Mouse (Mus musculus) hindbrain, embryonic 14.5 days (tissue): Measurements from ENCODE around the gene Ube2c. TPM values are rescaled to one million over a fixed set of nuclear protein-coding genes. Genes with fewer than 3 reads are reported as not detected.

ENCODE experiments used
- ATAC-seq: fragments of 200-750 bp; cut with Nextera tagmentation; 2 replicates; pipeline ENCODE4 v1.8.0; 2017; ENCODE audit warnings: moderate number of reproducible peaks, mild to moderate bottlenecking, moderate TSS enrichment, moderate library complexity; ENCODE audit not compliant: low FRiP score
- DNase-seq: peaks from one replicate; pipeline ENCODE4 v3.0.0-alpha.2; 2015; ENCODE audit warnings: low spot score
- H3K27ac ChIP-seq: fragments of 300-500 bp; sonication (generic); 2 replicates; pipeline ENCODE4 v1.5.1; 2014; ENCODE audit warnings: mild to moderate bottlenecking, moderate library complexity
- H3K27me3 ChIP-seq: fragments of 300-500 bp; sonication (generic); 2 replicates; pipeline ENCODE4 v1.6.1; 2014; ENCODE audit warnings: mild to moderate bottlenecking, low read length, mixed read lengths; ENCODE audit not compliant: control insufficient read depth, insufficient read depth
- H3K36me3 ChIP-seq: fragments of 300-500 bp; sonication (generic); replicated peaks from 2 replicates; pipeline ENCODE4 v1.6.1; 2014; ENCODE audit not compliant: control insufficient read depth, insufficient read depth
- H3K4me1 ChIP-seq: fragments of 300-500 bp; sonication (generic); replicated peaks from 2 replicates; pipeline ENCODE4 v1.6.1; 2014; ENCODE audit warnings: antibody characterized with exemption, low read length, mixed read lengths; ENCODE audit not compliant: control insufficient read depth, insufficient read depth
- H3K4me2 ChIP-seq: fragments of 300-500 bp; sonication (generic); replicated peaks from 2 replicates; pipeline ENCODE4 v1.6.1; 2014; ENCODE audit warnings: mild to moderate bottlenecking, moderate library complexity
- H3K4me3 ChIP-seq: fragments of 300-500 bp; sonication (generic); replicated peaks from 2 replicates; pipeline ENCODE4 v1.5.1; 2014; ENCODE audit warnings: mild to moderate bottlenecking, low read length
- H3K9ac ChIP-seq: fragments of 300-500 bp; sonication (generic); 2 replicates; pipeline ENCODE4 v1.6.1; 2014
- H3K9me3 ChIP-seq: fragments of 300-500 bp; sonication (generic); 2 replicates; pipeline ENCODE4 v1.6.1; 2016; ENCODE audit warnings: low read length; ENCODE audit not compliant: control insufficient read depth
- WGBS: fragments of 180-500 bp; shearing (Covaris S2); extraction: QIAGEN DNeasy Blood & Tissue Kit; methylation state at CpG from one replicate; pipeline ENCODE4 v1.1.7; 2014; 5-methylcytosine and 5-hydroxymethylcytosine counted together
- polyA plus RNA-seq: library from polyadenylated mRNA; unstranded; fragments of >200 nt; fragmentation: Nextera tagmentation; extraction: Ambion mirVana; gene quantifications from 2 replicates; pipeline ENCODE4 v1.2.1, GENCODE M21; 2014

The Ube2c gene
- polyA plus RNA-seq, 1 experiment from 2014 or later = 59.4 TPM

GRCm38 (mm10) chr2:164758692-164759091 is 11.0 kb upstream of the Ube2c start:
- H3K4me1 ChIP-seq = no peaks in the 10 kb centered on the region
- DNase-seq (no peak), ATAC-seq (no peak)
- 96% methylated on average over 1 of the region's 1 CpGs for WGBS
- H3K4me2 ChIP-seq = no peak overlapping the region
- no peak overlapping the region for H3K4me3 ChIP-seq
- no peak overlapping the region for H3K9ac ChIP-seq
- H3K27ac ChIP-seq = no peak overlapping the region
- no peaks in the 10 kb centered on the region for H3K9me3 ChIP-seq
- no peaks in the 10 kb centered on the region for H3K27me3 ChIP-seq
- peaks cover 98% of the 10 kb centered on the region for H3K36me3 ChIP-seq

GRCm38 (mm10) chr2:164760059-164760833 is 9.5 kb upstream of the Ube2c start:
- Histone ChIP-seq H3K27ac (no peak overlapping the region), H3K4me2 (no peak overlapping the region), H3K9me3 (no peaks in the 10 kb centered on the region), H3K4me1 (no peaks in the 10 kb centered on the region), H3K36me3 (peaks cover 88% of the 10 kb centered on the region), H3K9ac (no peak overlapping the region), H3K4me3 (no peak overlapping the region), H3K27me3 (no peaks in the 10 kb centered on the region)
- ATAC-seq = no peak
- 89% methylated on average over 4 of the region's 4 CpGs for WGBS
- DNase-seq = no peak

- H3K9me3 ChIP-seq = no peaks in the 10 kb centered on the region
- ATAC-seq (no peak), DNase-seq (no peak)
- H3K27me3 ChIP-seq = no peaks in the 10 kb centered on the region
- H3K36me3 ChIP-seq = peaks cover 88% of the 10 kb centered on the region
- WGBS = 100% methylated on average over 2 of the region's 2 CpGs
- no peak overlapping the region for H3K27ac ChIP-seq
- no peaks in the 10 kb centered on the region for H3K4me1 ChIP-seq
- no peak overlapping the region for H3K4me3 ChIP-seq
- no peak overlapping the region for H3K4me2 ChIP-seq
- H3K9ac ChIP-seq = no peak overlapping the region
These were observed 8.2 kb upstream of the Ube2c start for GRCm38 (mm10) chr2:164761502-164761901.

- Histone ChIP-seq H3K4me2 (no peak overlapping the region), H3K4me3 (no peak overlapping the region), H3K27me3 (no peaks in the 10 kb centered on the region), H3K9me3 (no peaks in the 10 kb centered on the region), H3K36me3 (peaks cover 88% of the 10 kb centered on the region), H3K4me1 (no peaks in the 10 kb centered on the region), H3K27ac (no peak overlapping the region), H3K9ac (no peak overlapping the region)
- no peak for DNase-seq
- ATAC-seq = no peak
- 96% methylated on average over 4 of the region's 4 CpGs for WGBS
These were observed 7.7 kb upstream of the Ube2c start for GRCm38 (mm10) chr2:164761971-164762370.

GRCm38 (mm10) chr2:164762593-164762992 is 7.1 kb upstream of the Ube2c start:
- 89% methylated on average over 7 of the region's 7 CpGs for WGBS
- ATAC-seq (no peak), DNase-seq (no peak)
- no peaks in the 10 kb centered on the region for H3K4me1 ChIP-seq
- no peak overlapping the region for H3K4me2 ChIP-seq
- no peak overlapping the region for H3K9ac ChIP-seq
- H3K27ac ChIP-seq = no peak overlapping the region
- peaks cover 88% of the 10 kb centered on the region for H3K36me3 ChIP-seq
- H3K27me3 ChIP-seq = no peaks in the 10 kb centered on the region
- no peak overlapping the region for H3K4me3 ChIP-seq
- no peaks in the 10 kb centered on the region for H3K9me3 ChIP-seq

- WGBS = 86% methylated on average over 3 of the region's 3 CpGs
- H3K4me3 ChIP-seq = no peak overlapping the region
- peaks cover 65% of the 10 kb centered on the region for H3K36me3 ChIP-seq
- no peak for DNase-seq
- no peaks in the 10 kb centered on the region for H3K27me3 ChIP-seq
- no peaks in the 10 kb centered on the region for H3K9me3 ChIP-seq
- H3K4me2 ChIP-seq = no peak overlapping the region
- ATAC-seq = no peak
- no peak overlapping the region for H3K27ac ChIP-seq
- H3K4me1 ChIP-seq = peaks cover 9% of the 10 kb centered on the region
- no peak overlapping the region for H3K9ac ChIP-seq
These were observed 3.9 kb upstream of the Ube2c start for GRCm38 (mm10) chr2:164765841-164766240.

GRCm38 (mm10) chr2:164767812-164768540 is 1.7 kb upstream of the Ube2c start:
- 95% methylated on average over 15 of the region's 15 CpGs for WGBS
- no peak overlapping the region for H3K4me3 ChIP-seq
- ATAC-seq (no peak), DNase-seq (no peak)
- H3K9ac ChIP-seq = no peak overlapping the region
- H3K9me3 ChIP-seq = no peaks in the 10 kb centered on the region
- H3K36me3 ChIP-seq = peaks cover 43% of the 10 kb centered on the region
- H3K27ac ChIP-seq = no peak overlapping the region
- H3K27me3 ChIP-seq = no peaks in the 10 kb centered on the region
- H3K4me1 ChIP-seq = peaks cover 9% of the 10 kb centered on the region
- no peak overlapping the region for H3K4me2 ChIP-seq

- Histone ChIP-seq H3K4me1 (peaks cover 9% of the 10 kb centered on the region), H3K36me3 (peaks cover 31% of the 10 kb centered on the region), H3K9me3 (no peaks in the 10 kb centered on the region), H3K27me3 (no peaks in the 10 kb centered on the region), H3K4me3 (peak overlapping the region; percentile 64), H3K9ac (peak overlapping the region; percentile 49), H3K27ac (no peak overlapping the region), H3K4me2 (peak overlapping the region; percentile 94)
- WGBS = 4% methylated on average over 15 of the region's 15 CpGs
- ATAC-seq (no peak), DNase-seq (no peak)
These were observed 581 bp downstream of the Ube2c start for GRCm38 (mm10) chr2:164770279-164770678.

- 86% methylated on average over 8 of the region's 8 CpGs for WGBS
- Histone ChIP-seq H3K4me2 (peak overlapping the region; percentile 94), H3K4me3 (peak overlapping the region; percentile 64), H3K27ac (no peak overlapping the region), H3K27me3 (no peaks in the 10 kb centered on the region), H3K36me3 (peaks cover 22% of the 10 kb centered on the region), H3K4me1 (peaks cover 9% of the 10 kb centered on the region), H3K9ac (no peak overlapping the region), H3K9me3 (no peaks in the 10 kb centered on the region)
- ATAC-seq (no peak), DNase-seq (no peak)
These were observed 1.4 kb downstream of the Ube2c start for GRCm38 (mm10) chr2:164771123-164771522.
